Mouse (Mus musculus): ENCODE results near the gene Rnf225. TPM values are rescaled to one million over a fixed set of nuclear protein-coding genes. Genes with fewer than 3 reads are reported as not detected.
A peak's percentile ranks its signal among the peaks of the same experiment; 100 is the strongest.

Gene Rnf225
- polyA plus RNA-seq, 1 experiment, result 2.6 TPM

- TF ChIP-seq CTCF (IDR thresholded peaks at IDR 0.05; ENCODE audit: borderline replicate concordance, insufficient read depth, low read depth, low read length) (no peak), POLR2A (IDR thresholded peaks at IDR 0.05; ENCODE audit: borderline replicate concordance, insufficient read depth, low read length) (peak; percentile 73)
- WGBS, result 1% methylated on average over 49 of the region's 49 CpGs
- H3K4me1 ChIP-seq (ENCODE audit: control insufficient read depth, insufficient read depth, low read length), result peaks cover 3% of the 10 kb centered on the region; the same call in 1 of the 2 replicates
- peak; percentile 99 to 100 for DNase-seq
- peak within 1 kb of the TSS; percentile 59 for H3K4me3 ChIP-seq (replicated peaks; ENCODE audit: insufficient read depth, low read depth, low read length)
- no peaks in the 10 kb centered on the region for H3K27me3 ChIP-seq (ENCODE audit: control insufficient read depth, insufficient read depth, low read length)
- H3K27ac ChIP-seq (ENCODE audit: insufficient read depth, low read length), result peak within 1 kb of the TSS; percentile 72
These were observed 50.6 kb downstream of the Rnf225 start, which contains the start of gene Zfp446 for GRCm38 (mm10) chr7:12977682-12978389. Zfp446 (plus strand) TSS chr7:12977848.

- DNase-seq, result peak in 1 of 2 experiments; percentile 23
- Histone ChIP-seq H3K4me3 (replicated peaks; ENCODE audit: insufficient read depth, low read depth, low read length) (no peak overlapping the region), H3K27ac (ENCODE audit: insufficient read depth, low read length) (peak overlapping the region; percentile 72; the same call in 1 of the 2 replicates), H3K27me3 (ENCODE audit: control insufficient read depth, insufficient read depth, low read length) (no peaks in the 10 kb centered on the region), H3K4me1 (ENCODE audit: control insufficient read depth, insufficient read depth, low read length) (peaks cover 3% of the 10 kb centered on the region; the same call in 1 of the 2 replicates)
- no peak for TF ChIP-seq CTCF (IDR thresholded peaks at IDR 0.05; ENCODE audit: borderline replicate concordance, insufficient read depth, low read depth, low read length)
- TF ChIP-seq POLR2A (IDR thresholded peaks at IDR 0.05; ENCODE audit: borderline replicate concordance, insufficient read depth, low read length), result no peak
- 84% methylated on average over 18 of the region's 18 CpGs for WGBS
These were observed 51.9 kb downstream of the Rnf225 start for GRCm38 (mm10) chr7:12978931-12979722.

DNA sequence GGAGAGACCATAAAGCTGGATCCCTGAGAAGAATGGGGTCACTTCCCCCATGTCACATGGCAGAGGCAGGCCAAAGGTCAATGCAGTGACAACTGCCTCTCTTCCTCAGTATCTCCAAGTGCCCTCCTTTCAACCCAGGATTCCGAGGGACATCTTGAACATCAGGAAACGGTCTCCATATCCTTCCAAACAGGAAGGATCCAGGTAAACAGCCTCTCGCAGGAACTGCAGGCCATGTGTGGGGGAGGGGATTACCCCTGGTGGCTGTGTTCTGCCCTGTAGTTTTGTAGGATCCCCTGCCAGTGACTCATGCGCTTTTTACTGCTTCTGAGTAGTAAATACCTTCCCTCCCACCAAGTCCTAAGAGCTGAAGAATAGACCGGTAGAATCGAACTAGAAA is 52.6 kb downstream of the Rnf225 start:
- peak in 1 of 2 experiments; percentile 16 for DNase-seq
- no peaks in the 10 kb centered on the region for H3K27me3 ChIP-seq (ENCODE audit: control insufficient read depth, insufficient read depth, low read length)
- TF ChIP-seq CTCF (IDR thresholded peaks at IDR 0.05; ENCODE audit: borderline replicate concordance, insufficient read depth, low read depth, low read length) (no peak), POLR2A (IDR thresholded peaks at IDR 0.05; ENCODE audit: borderline replicate concordance, insufficient read depth, low read length) (no peak)
- 84% methylated on average over 6 of the region's 6 CpGs for WGBS
- H3K4me1 ChIP-seq (ENCODE audit: control insufficient read depth, insufficient read depth, low read length), result peaks cover 3% of the 10 kb centered on the region; the same call in 1 of the 2 replicates
- no peak overlapping the region for H3K4me3 ChIP-seq (replicated peaks; ENCODE audit: insufficient read depth, low read depth, low read length)
- H3K27ac ChIP-seq (ENCODE audit: insufficient read depth, low read length), result no peak overlapping the region

DNA sequence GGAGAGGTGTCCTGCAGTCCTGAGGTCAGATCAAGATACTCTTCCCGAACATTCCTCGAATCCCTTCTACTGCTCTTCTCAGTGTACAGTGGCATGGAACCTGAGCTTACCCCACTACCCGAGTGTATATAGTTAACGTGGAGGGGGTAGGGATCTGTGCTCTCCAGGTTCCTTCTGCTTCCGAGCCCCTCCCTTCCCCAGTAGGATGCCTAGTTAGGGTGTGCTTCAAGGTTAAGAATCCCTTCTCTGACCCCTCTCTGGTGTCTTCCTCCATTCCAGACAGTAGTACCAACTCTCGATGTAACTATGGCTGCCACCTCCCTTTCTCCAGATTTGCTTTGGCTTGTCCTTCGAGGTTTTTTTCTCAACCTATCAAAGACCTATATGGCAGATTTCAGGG is 53.1 kb downstream of the Rnf225 start:
- 87% methylated on average over 7 of the region's 7 CpGs for WGBS
- Histone ChIP-seq H3K4me1 (ENCODE audit: control insufficient read depth, insufficient read depth, low read length) (peaks cover 3% of the 10 kb centered on the region; the same call in 1 of the 2 replicates), H3K4me3 (replicated peaks; ENCODE audit: insufficient read depth, low read depth, low read length) (no peak overlapping the region), H3K27ac (ENCODE audit: insufficient read depth, low read length) (no peak overlapping the region), H3K27me3 (ENCODE audit: control insufficient read depth, insufficient read depth, low read length) (no peaks in the 10 kb centered on the region)
- DNase-seq, result no peak
- TF ChIP-seq CTCF (IDR thresholded peaks at IDR 0.05; ENCODE audit: borderline replicate concordance, insufficient read depth, low read depth, low read length), result no peak
- TF ChIP-seq POLR2A (IDR thresholded peaks at IDR 0.05; ENCODE audit: borderline replicate concordance, insufficient read depth, low read length), result no peak

Other genes with a start within 250 kb of the Rnf225 start
- not detected in 2 replicates for gene Vmn2r55, start 242.4 kb upstream of the Rnf225 start, polyA plus RNA-seq (2012; rRNA removed)
- gene Vmn2r56, start 192.4 kb upstream of the Rnf225 start, polyA plus RNA-seq (2012; rRNA removed), result 0.02 TPM in 2 replicates
- 10.8 and 11.2 TPM in 2 replicates for gene Zscan18, start 123.8 kb upstream of the Rnf225 start, polyA plus RNA-seq (2012; rRNA removed)
- 16.3 and 16.7 TPM in 2 replicates for gene Zfp329, start 108.6 kb upstream of the Rnf225 start, polyA plus RNA-seq (2012; rRNA removed)
- 12.6 and 13.5 TPM in 2 replicates for gene Zfp110, start 92.7 kb upstream of the Rnf225 start, polyA plus RNA-seq (2012; rRNA removed)
- 5.6 and 6.1 TPM in 2 replicates for gene Zfp128, start 46.2 kb upstream of the Rnf225 start, polyA plus RNA-seq (2012; rRNA removed)
- 13.1 and 14.0 TPM in 2 replicates for gene Zscan22, start 29.6 kb upstream of the Rnf225 start, polyA plus RNA-seq (2012; rRNA removed)
- 670 and 700 TPM in 2 replicates for gene Rps5, start 5.1 kb upstream of the Rnf225 start, polyA plus RNA-seq (2012; rRNA removed)
- gene Zfp324, start 38.4 kb downstream of the Rnf225 start, polyA plus RNA-seq (2012; rRNA removed), result 5.8 and 6.2 TPM in 2 replicates
- 13.8 and 16.0 TPM in 2 replicates for gene Zfp446, start 50.4 kb downstream of the Rnf225 start, polyA plus RNA-seq (2012; rRNA removed)
- 1.7 and 2.1 TPM in 2 replicates for gene Slc27a5, start 70.8 kb downstream of the Rnf225 start, polyA plus RNA-seq (2012; rRNA removed)
- gene Trim28, start 71.7 kb downstream of the Rnf225 start, polyA plus RNA-seq (2012; rRNA removed), result 250 and 266 TPM in 2 replicates
- gene Zbtb45, start 82.6 kb downstream of the Rnf225 start, polyA plus RNA-seq (2012; rRNA removed), result 31.9 and 33.5 TPM in 2 replicates
- 258 and 264 TPM in 2 replicates for gene Chmp2a, start 107.4 kb downstream of the Rnf225 start, polyA plus RNA-seq (2012; rRNA removed)
- 376 and 405 TPM in 2 replicates for gene Ube2m, start 110.9 kb downstream of the Rnf225 start, polyA plus RNA-seq (2012; rRNA removed)
- 4.6 TPM in 2 replicates for gene Mzf1, start 127.3 kb downstream of the Rnf225 start, polyA plus RNA-seq (2012; rRNA removed)
- not detected in 2 replicates for gene Vmn1r85, start 167.8 kb downstream of the Rnf225 start, polyA plus RNA-seq (2012; rRNA removed)
- gene Vmn1r86, start 192.5 kb downstream of the Rnf225 start, polyA plus RNA-seq (2012; rRNA removed), result not detected in 2 replicates
- not detected in 2 replicates for gene Vmn1r87, start 212.7 kb downstream of the Rnf225 start, polyA plus RNA-seq (2012; rRNA removed)
- not detected in 2 replicates for gene Vmn1r88, start 232.2 kb downstream of the Rnf225 start, polyA plus RNA-seq (2012; rRNA removed)